Mouse (Mus musculus) layer of hippocampus, adult 8-10 months (tissue): ENCODE measurements around the gene Mlec. TPM values are rescaled to one million over a fixed set of nuclear protein-coding genes. Genes with fewer than 3 reads are reported as not detected.
A peak's percentile ranks its signal among the peaks of the same experiment; 100 is the strongest.
"Not testable (repeated sequence)": the region's sequence is repeated elsewhere in the genome, so short reads cannot be mapped to it uniquely, and the experiment has no call there.

Experiments used
- DNase-seq, 2 experiments: peaks; one replicate each; pipeline ENCODE4 v3.0.0; 2022; ENCODE audit warnings: low spot score in 2 of 2
- total RNA-seq, 4 experiments: library from RNA; stranded (reverse); gene quantifications; 2 replicates each; pipeline ENCODE4 v1.2.4; 2022

The Mlec gene
- total RNA-seq, 4 experiments from 2014 or later: 80.4 to 100 (median 89.0) TPM

DNA sequence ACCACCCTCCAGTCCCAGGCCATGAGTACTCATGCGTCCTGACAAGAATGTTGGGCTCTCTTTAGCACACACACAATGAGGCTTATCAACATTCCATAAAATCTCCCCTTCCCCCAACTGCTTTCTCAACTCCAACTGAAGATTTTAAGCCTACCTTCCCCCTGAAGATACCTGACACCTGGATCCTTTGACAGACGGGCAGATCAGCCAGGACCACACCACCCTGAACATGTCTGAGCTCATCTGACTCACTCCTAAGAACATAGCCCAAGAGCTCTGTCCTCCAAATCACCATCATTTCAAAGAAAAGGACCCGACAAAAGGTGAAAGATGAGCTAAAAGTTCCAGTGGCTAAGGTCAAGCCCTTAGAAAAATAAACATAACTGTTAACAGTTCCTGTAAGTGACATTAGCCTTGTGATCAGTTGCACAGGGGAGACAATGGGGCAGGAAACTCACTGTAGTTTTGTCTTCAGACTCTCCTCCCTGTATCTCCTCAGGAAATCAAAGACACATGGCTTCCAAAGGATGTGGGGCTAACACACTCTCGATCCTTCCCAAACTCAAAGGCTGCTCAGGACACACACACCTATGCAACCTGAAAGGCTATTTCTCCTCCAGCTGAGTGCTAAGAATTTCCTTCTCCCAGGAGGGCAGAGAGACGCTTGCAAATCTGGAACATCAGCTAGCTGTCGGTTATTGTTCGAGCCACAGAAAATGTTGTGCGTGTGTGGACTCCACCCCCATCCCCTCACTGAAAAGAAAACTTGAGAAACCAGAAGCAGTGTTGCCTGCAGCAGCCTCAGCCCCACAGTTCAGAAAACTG is 5.6 kb downstream of the Mlec start:
- no peak for DNase-seq

DNA sequence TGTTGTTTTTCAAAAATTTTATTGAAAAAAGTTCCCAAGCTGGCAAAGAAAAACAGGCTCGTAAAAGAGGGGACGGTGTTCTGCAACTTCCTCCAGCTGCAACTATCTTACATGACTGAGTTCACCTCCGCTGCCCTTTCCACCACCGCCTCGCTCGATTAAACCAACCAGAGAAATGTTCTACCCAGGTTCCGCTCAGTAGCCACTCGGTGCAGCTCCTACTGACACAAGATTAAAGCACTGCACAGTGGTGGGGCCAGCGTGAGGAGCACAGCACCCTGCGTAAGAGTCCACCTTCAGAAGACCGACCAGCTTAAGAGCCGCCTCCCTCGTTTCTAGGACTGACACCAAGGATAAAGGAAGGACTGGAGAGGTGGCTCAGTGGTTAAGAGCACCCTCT is 6.5 kb downstream of the Mlec start:
- no peak for DNase-seq

DNA sequence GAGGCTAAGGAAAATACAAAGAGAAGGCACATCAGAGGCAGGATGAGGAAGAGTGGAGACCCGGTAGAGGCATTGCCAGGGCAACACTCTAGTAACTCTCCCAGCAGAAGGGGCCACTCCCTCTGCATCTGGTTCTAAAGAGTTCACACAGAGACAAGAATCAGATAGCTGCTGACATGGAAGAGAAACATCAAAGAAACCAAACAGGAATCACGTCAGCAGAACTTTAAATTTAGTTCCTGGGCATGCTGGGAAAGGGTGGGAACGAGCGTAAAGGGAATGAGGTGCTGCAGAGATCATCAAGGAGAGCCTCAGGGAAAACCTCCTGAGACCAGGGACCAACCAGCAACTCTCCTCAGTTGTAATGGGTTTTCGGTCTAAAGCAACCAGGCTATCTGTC is 7.0 kb downstream of the Mlec start:
- DNase-seq: no peak

DNA sequence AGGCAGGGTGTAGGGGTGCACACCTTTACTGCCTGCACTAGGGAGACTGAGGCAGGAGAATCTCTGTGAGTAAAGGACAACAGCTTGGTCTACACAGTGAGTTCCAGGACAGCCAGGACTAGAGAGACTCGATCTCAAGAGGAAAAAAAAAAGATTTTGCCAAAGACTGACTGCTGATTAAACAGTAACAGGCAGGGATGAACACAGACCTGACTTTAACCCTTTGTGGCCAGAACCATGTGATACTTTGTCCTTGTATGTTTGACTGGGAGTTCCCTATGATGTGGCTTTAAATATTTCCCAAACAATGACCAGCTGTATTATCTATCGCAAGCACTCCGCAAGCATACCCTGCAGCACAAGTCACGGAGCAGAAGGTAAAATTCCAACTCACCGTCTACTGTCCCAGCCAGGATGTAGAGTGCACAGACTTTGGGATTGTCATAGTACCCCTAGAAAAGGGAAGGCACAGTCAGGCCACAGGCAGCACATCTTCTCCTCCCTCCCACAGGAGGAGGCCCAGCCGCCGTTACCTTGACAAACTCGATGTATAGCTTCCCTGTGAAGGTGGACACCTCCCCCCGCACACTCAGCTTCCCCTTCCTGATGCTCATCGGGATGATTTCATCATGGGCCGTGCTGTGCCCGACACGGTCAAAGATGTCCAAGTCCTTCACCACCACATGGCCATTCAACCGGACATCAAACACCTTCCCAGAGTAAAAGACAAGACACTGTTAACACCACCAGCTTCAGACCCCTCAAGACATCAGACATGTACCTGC is 8.1 kb downstream of the Mlec start:
- no peak for DNase-seq

DNA sequence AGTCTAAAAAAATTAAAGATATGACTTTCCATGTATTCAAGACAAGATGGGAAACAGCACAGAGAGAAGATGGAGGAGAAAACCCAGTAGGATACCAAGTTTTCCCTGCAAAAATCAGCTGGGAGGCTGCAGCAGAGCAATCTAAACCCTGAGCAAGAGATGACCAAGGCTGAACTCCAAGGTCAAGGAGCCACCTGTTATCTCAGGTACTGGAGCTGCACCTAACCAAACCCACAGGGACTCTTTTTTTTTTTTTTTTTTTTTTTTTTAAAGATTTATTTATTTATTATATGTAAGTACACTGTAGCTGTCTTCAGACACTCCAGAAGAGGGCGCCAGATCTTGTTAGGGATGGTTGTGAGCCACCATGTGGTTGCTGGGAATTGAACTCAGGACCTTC is 9.1 kb downstream of the Mlec start:
- DNase-seq: not testable (repeated sequence)

DNA sequence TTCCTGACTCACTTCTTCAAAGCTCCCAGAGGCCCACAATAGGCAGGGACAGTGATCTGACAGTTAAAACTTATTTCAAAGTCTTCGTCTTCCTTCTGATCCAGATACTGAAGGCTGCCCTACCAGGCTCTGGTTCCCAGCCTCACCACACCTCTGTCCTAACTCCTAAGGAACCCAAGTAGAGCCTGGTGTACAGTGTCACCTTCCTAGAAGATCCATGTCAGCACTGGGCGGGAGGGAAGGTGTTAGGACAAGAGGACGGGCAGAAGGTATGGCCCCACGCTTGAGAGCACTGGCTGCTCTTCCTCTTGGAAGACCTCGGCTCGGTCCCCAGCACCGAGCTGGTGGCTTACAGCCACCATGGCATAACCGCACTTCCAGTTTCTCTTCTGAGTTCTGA is 9.6 kb downstream of the Mlec start:
- no peak for DNase-seq

DNA sequence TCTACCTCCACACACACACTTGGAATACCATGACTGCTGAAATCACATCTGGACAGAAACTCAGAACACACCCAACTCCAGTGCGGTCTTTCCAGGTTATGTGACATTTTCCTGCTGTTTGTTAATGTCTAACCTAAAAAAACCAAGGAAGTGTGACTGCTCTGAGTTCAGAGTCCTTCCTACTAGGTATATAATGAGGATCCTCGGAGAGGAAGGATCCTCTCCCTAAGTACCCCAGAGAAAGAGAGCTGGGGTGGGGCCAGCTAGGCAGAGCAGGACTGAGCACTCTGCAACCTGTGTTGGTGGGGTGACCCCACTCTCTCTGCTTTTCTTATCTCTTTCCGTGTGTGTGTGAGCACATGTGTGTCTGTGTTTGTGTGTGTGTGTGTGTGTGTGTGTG is 10.6 kb downstream of the Mlec start:
- no peak for DNase-seq

DNA sequence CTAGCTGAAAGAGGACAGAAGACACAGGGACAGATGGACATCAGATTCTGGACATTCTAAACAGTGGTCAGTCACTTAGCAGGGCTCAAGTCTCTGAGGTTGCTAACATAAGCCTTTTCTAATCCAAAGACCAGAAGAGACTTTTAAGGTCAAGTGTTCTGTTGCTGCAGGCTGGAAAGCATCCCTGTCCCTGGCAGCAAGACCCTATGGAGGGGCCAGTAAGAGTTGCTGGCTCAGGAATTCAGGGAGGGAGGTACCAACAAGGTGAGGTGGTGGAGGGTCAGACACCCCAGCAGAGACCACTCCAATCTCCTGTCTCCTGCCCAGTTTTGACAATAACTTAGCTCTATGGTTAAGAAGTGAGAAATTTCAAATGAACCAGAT is 11.2 kb downstream of the Mlec start:
- DNase-seq: no peak

DNA sequence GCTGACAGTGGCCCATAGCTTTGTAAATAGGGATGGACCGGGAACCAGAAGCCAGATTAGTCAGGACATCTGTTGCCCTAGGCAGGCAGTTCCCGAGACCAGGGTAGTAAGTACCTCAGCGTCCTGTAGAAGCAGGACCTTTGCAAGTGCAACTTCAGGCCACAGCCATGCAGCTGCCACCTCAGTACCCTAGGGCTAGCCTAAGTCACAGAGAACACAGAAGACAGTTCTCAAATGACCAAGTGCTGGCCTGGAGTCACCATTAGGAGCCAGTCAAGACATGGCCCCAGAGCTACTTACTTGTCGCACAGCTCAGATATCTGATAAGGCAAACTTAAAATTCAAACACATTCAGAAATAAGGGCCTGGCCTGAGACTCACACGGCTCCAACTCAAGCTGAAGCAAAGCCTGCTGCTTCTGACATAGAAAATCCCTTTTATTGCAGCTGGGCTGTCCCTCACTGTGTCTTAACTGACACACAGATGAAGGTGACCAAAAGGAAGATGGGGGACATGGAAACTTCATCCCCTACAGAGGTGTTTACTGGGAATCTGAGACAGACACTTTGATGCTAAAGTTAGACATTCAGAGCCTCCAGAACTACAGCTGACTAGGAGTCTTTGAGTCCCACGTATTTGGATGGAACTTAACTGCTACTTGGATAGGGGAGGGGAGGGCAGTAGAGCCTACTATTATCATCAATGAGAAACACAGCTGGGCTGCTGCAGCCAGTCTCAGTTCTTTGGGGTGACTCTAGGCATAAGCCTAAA is 11.8 kb downstream of the Mlec start:
- no peak for DNase-seq

DNA sequence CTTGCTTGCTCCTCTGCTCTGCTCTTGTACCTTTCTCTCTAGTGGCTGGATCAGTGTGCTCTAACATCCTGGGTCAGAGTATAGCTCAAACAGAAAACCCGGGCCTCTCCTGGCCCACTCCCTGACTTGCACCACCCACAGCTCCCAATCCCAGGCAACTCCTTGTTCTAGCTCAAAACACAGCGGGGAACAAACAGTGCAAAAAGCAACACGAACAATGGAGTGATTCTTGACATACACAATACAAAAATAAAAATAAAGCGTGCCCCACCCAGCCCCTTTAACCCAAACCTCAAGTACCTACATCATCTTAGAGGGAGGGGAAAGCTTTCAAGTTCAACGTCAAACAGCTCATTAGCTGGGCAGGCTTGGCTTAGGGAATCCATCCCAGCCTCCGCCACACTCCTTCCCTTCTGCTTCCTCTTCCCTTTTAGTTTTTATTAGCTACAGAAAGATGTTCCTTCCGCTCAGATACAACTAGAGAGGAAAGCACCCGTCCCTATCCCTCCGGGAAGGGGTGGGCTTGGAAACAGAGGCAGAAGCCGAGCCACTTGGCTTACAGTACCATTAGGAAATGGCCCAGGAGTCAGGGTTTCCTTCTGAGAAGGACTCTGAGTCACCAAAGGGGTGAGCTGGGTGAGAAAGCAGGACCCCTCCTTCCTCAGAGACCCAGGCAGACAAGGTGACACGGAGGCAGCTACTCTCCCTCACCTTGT is 12.6 kb downstream of the Mlec start:
- no peak for DNase-seq

DNA sequence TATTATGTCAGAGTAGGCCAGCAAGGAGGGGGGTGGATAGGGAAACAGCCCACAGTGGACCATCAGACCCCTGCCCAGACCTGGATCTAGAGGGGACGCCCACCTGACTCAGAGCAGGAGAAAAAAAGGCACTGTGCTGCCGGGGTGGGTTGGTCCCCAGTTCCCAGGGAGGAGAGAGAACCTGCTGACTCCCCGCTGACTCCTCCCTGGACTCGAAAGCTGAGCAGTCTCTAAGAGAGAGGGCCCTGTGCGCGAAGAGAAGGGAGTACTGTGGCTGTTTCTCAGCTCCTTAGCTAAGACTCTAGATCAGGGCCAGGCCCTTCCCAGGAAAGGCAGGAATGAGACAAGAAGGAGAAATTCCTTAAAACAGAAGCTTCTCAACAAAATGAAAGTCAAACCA is 13.5 kb downstream of the Mlec start:
- no peak for DNase-seq

DNA sequence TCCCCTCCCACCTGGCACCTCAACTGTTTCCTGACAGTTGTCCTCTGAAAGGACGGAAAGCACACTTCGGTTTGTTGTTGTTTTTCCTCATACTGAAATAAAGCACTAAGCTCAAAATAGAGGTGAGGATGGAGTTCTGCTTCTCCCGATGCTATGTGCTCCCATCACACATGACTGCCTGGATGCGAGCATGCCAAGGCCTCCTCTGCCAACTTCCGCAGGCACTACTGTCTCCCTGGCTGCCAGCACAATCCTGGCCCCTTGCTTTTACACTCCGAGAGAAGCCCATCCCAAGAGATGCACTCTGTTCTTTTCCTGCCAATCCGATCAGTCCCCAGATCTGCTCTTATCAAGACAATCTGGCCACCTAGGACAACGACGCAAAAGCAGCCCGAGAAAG is 14.4 kb downstream of the Mlec start:
- no peak for DNase-seq

DNA sequence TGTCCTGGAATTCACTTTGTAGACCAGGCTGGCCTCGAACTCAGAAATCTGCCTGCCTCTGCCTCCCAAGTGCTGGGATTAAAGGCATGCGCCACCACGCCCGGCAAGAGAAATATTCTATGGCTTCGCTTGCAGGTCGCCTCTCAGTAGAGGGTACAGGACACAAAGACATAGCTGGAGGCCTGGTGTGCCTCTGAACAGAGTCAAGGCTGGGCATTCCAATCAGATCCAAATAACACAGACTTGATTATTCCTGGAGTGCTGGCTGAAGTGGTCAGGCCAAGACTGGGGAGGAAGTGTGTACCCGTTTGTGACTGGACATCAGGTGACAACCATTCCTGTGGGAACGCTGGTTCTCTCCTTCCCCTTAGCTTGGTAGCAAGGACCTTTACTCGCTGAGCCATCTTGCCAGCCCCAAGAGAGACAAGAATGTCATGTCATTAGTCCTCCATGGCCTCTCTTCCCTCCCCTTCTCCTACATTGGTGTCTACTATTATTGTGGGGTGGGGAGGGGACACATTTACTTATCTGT is 15.7 kb downstream of the Mlec start:
- DNase-seq: no peak

DNA sequence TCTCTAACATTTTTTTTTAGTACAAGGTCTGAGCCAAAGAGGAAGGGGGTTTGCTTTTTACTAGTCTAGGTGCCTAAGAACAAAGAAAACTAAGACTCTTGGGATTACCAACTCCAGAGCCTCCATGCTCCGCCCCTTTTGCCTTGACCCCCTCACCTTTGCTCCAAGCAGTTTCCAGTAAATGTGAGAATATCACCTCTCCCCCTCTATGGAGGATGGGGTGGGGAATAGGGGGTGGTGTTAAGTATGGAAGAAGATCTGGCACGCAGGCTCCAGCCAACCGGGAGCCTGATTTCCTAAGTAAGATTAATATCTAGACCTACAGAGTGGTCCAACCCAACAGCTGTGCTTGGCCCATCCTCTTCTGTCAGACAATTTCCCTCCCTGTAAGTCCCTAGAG is 17.3 kb downstream of the Mlec start:
- no peak for DNase-seq

DNA sequence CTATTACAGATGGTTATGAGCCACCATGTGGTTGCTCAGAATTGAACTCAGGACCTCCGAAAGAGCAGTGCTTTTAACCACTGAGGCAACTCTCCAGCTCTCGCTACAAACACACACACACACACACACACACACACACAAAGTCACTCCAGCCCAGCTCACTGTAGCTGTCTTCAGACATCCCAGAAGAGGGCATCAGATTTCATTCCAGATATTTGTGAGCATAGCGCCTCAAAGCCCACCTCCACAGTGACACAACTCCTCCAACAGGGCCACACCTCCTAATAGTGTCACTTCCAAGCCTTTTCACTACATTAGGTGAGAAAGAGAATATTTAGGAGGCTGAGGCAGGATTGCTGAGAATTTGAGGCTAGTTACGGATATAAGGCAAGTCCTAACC is 18.9 kb downstream of the Mlec start:
- DNase-seq: no peak

DNA sequence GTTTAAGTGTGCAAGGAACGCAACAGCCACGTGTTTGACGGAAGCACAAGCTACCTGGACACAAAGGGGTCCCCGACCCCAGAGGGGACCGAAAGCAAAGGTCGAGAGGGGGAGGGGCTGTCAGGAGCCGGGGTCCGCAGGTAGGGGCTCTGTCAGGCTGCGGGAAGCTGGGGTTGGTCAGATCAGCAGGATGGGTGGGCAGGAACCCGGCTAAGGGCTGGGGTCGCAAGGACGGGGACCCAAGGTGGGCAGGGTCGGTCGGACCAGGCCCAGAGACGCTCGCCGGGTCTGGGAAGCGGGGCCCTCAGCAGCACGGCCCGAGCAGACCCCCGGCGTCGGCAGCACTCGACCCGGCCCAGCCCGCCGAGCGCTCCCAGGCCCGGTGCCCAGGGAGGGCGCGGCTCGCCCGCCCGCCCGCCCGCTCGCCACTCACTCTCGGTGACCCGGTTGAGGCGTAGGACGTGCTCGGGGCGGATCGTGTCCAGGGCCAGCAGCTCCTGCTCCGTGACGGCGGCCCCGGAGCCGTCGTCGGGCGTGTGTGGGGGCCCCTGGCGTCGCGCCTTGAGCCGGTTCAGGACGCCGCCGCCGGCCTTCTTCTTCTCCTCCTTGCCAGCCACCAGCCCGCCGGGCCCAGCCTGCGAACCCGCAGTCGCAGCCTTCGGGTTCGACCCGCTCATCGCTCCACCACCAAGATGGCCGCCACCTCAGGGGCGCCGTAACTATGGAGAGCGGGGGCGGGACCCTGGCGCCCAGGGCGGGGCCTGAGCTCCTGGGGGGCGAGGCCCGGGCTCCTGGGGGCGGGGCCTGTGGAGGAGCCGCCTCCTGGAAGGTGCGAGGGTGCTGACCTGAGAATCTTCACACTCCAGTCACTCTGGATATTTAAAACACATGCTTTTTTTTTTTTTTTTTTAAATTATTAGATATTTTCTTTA is 23.5 kb downstream of the Mlec start, which contains the start of gene Unc119b:
TSS of gene Unc119b (minus strand) at position 742 of the 932 bp plus-strand sequence.
- DNase-seq: peak; percentile 76 to 78

DNA sequence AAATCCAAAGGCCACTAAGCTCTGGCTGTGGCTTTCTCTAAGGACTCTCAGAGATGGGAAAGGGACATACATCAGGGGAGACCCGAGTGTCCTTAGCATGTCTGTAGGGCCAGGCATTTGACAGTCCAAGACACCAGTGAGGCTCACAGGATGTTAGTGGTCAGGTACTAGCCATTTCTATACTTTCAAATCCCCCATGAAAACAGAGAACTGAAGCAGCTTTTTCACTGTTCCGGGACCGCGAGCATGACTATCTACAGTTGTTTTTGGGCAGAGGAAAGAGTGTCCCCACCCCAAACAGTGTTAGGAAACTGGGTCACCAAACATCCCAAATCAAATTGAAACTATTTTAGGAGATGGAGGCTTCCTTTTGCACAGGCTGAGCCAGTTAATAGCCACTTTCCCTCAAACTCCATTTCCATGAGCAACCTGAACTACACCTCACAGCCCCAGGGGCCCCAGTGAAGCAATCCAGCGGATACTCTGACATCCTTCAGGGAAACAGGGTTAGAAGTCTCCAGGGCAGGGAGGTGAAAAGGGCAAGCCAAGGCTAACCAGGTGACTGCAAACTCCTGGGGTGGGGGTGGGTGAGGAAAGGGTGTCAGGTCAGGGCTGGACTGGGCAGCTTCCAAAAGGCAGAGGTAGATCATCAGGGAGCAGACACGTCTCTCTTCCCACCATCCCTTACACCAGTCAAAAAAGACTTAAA is 24.5 kb downstream of the Mlec start:
- no peak for DNase-seq

DNA sequence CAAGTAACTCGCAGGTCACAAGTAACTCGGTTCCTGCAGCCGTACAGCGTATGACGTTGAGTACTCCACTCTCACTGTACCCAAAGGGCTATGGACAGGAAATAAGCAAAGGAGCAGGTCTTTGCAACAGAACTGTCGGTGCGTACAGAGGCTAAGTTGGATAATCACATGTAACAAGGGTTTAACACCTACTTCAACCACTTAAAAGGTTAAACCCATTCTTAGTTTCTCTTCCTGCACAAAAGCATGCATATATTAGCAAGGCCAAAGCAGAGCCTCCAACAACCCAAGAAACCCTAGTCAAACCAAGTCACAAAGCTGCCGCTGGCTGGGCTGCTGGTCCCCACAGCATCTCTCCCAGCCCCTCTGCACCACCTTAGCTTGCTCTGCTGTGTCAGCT is 25.5 kb downstream of the Mlec start:
- DNase-seq: no peak

DNA sequence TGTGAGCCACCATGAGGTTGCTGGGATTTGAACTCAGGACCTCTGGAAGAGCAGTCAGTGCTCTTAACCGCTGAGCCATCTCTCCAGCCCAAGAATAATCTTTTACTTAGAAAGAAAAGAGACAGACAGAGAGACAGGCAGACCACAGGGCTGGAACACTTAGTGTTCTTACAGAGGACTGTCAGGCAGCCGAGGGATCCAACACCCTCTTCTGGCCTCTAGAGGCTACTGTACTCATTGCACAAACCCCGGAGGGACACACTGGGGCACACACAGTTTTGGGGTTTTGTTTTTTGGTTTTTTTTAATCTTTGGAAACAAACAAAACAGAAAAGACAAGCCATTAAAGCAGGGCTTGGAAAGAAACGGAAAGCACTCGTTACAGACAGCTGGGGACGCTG is 28.7 kb downstream of the Mlec start:
- DNase-seq: no peak
